Mouse (Mus musculus) left cerebral cortex, adult 18-20 months (tissue): Measurements from ENCODE around the gene Smok3b. TPM values are rescaled to one million over a fixed set of nuclear protein-coding genes. Genes with fewer than 3 reads are reported as not detected.
A peak's percentile ranks its signal among the peaks of the same experiment; 100 is the strongest.

Experiments used
- DNase-seq, 2 experiments: peaks; one replicate each; pipeline ENCODE4 v3.0.0; 2021 to 2022; ENCODE audit warnings: low spot score in 2 of 2, mixed read lengths in 1 of 2
- total RNA-seq, 2 experiments: library from RNA; stranded (reverse); gene quantifications; 2 replicates each; pipeline ENCODE4 v1.2.3; 2021

The Smok3b gene
- total RNA-seq, 2 experiments from 2014 or later: not detected

DNA sequence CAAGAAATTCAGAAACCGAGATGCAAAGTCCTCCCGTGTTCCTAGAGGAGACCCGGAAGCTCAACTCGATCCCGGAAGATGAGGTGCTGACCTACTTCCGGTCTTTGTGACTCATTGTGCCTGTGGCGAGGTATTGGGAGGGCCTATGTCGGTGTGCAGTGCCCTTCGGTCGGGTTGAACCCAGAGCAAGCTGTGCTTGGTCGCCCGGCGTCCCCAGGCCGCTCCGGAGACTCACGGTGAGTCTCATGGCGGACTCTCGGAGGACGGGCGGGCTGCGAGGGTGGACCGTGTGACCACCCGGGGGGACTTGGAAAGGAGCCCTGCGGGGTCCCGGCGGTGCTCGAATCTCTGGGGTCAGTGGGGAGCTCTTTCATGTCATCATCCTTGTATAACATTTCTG lies 63.8 kb downstream of the Smok3b start, which contains the start of gene Zkscan1:
Gene Zkscan1 (plus strand): TSS at position 89 of the 400 bp plus-strand sequence.
- peak; percentile 74 to 80 for DNase-seq

DNA sequence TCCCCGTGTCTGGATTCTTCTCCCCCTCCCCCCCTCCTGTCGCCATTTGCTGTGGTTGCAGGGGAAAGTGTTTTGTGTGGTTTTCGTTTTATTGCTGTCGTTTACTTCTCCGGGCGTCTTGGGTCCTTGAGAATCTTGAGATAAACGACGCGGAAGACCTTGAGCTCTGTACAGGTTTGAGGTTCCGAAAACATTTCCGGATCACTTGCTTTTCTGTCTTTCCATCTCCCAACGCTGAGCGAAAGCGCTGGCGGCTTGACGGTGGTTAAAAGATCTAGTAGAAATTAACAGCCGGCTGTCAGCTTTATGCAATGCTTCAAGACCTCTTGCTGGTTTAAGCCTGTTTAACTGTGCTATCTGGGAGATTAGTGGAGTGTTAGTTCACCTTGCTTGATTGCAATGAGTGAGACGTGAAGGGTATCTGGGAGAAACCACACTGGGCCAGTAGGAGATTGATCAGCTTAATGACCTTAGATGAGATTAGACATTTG lies 64.2 kb downstream of the Smok3b start:
- DNase-seq: peak in 1 of 2 experiments; percentile 9

- no peak for DNase-seq
These were observed 65.6 kb downstream of the Smok3b start for GRCm38 (mm10) chr5:138086842-138087241.

- DNase-seq: no peak
These were observed 67.1 kb downstream of the Smok3b start for GRCm38 (mm10) chr5:138088366-138088765.

GRCm38 (mm10) chr5:138089108-138089551 lies 67.9 kb downstream of the Smok3b start:
- no peak for DNase-seq

- DNase-seq: no peak
These were observed 69.0 kb downstream of the Smok3b start for GRCm38 (mm10) chr5:138090271-138090670.

DNA sequence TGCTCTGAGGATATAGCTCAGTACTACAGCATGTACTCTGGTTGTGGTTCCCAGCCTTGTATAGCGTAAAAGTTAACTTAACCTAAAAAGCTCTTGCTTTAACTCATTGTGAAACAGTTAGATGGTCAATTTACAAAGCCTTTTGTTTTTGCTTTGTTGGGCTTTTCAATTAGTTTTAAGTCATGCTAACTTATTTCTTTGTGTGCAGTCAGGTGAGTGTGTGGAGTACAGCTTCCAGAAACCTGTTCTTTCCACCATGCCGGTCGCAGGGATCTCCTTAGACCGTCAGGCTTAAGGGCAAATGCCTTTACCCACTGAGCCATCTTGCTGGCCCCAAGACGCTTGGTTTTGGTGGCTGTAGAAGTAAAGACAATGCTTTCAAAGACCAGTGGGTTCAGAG lies 69.5 kb downstream of the Smok3b start:
- no peak for DNase-seq

GRCm38 (mm10) chr5:138092771-138093170 lies 71.5 kb downstream of the Smok3b start:
- DNase-seq: no peak

GRCm38 (mm10) chr5:138094474-138094873 lies 73.2 kb downstream of the Smok3b start:
- no peak for DNase-seq

Other genes with a start within 250 kb of the Smok3b start
- 10 to 100 TPM; 23.7 to 25.7 TPM for gene Ppp1r35, start 242.6 kb upstream of the Smok3b start, total RNA-seq
- 10 to 100 TPM; 39.1 to 50.2 TPM for gene Mepce, start 233.8 kb upstream of the Smok3b start, total RNA-seq
- 1 to 10 TPM; 5.9 to 7.6 TPM for gene Zcwpw1, start 233.6 kb upstream of the Smok3b start, total RNA-seq
- under 1 TPM; 0.51 to 0.91 TPM for gene Pilra, start 185.1 kb upstream of the Smok3b start, total RNA-seq
- gene Pilrb1, start 163.3 kb upstream of the Smok3b start, total RNA-seq: not detected
- gene Pilrb2, start 149.6 kb upstream of the Smok3b start, total RNA-seq: under 1 TPM in 1 of 2 experiments, not detected in 1; 0.19 TPM
- under 1 TPM in 1 of 2 experiments, not detected in 1; 0.19 TPM for gene Cyp3a13, start 99.8 kb upstream of the Smok3b start, total RNA-seq
- 10 to 100 TPM; 13.0 to 15.0 TPM for gene Gjc3, start 58.3 kb upstream of the Smok3b start, total RNA-seq
- gene Azgp1, start 39.9 kb upstream of the Smok3b start, total RNA-seq: not detected
- gene Smok3a, start 168 bp upstream of the Smok3b start, total RNA-seq: not detected
- gene Smok3c, start 31.8 kb downstream of the Smok3b start, total RNA-seq: not detected
- 10 to 100 TPM; 40.5 to 42.3 TPM for gene Zkscan1, start 63.7 kb downstream of the Smok3b start, total RNA-seq
- gene Zscan21, start 95.5 kb downstream of the Smok3b start, total RNA-seq: 10 to 100 TPM; 17.2 to 17.4 TPM
- gene Zfp113, start 134.3 kb downstream of the Smok3b start, total RNA-seq: 10 to 100 TPM; 11.2 to 12.6 TPM
- gene Cops6, start 139.6 kb downstream of the Smok3b start, total RNA-seq: 100 to 1,000 TPM; 142 to 146 TPM
- 10 to 100 TPM; 19.9 to 22.1 TPM for gene Ap4m1, start 150.6 kb downstream of the Smok3b start, total RNA-seq
- 10 to 100 TPM; 14.0 to 15.7 TPM for gene Mcm7, start 151.0 kb downstream of the Smok3b start, total RNA-seq
- gene Taf6, start 166.0 kb downstream of the Smok3b start, total RNA-seq: 10 to 100 TPM; 42.4 to 43.2 TPM
- 10 to 100 TPM; 13.0 to 16.3 TPM for gene Cnpy4, start 166.1 kb downstream of the Smok3b start, total RNA-seq
- gene Mblac1, start 172.9 kb downstream of the Smok3b start, total RNA-seq: 1 to 10 TPM; 8.6 TPM
- gene Nxpe5, start 204.5 kb downstream of the Smok3b start, total RNA-seq: under 1 TPM; 0.23 to 0.26 TPM
- 10 to 100 TPM; 50.7 to 56.1 TPM for gene Lamtor4, start 234.1 kb downstream of the Smok3b start, total RNA-seq
- 10 to 100 TPM; 61.4 to 71.1 TPM for gene BC037034, start 242.6 kb downstream of the Smok3b start, total RNA-seq